Mouse (Mus musculus) liver, embryonic 13.5 days (tissue): ENCODE data around the gene Arhgap19. TPM values are rescaled to one million over a fixed set of nuclear protein-coding genes. Genes with fewer than 3 reads are reported as not detected.

Experiments used
- ATAC-seq: fragments of 200-750 bp; cut with Nextera tagmentation; 2 replicates; pipeline ENCODE4 v1.8.0; 2017; ENCODE audit warnings: low read depth, mild to moderate bottlenecking, moderate number of reproducible peaks, moderate library complexity
- DNase-seq: peaks from one replicate; pipeline ENCODE4 v3.0.0; 2022
- H3K27ac ChIP-seq: fragments of 300-500 bp; sonication (generic); 2 replicates; pipeline ENCODE4 v1.5.1; 2015; ENCODE audit warnings: moderate library complexity, mild to moderate bottlenecking, inconsistent platforms
- H3K27me3 ChIP-seq: fragments of 300-500 bp; sonication (generic); 2 replicates; pipeline ENCODE4 v1.6.1; 2015; ENCODE audit warnings: mild to moderate bottlenecking, inconsistent platforms
- H3K36me3 ChIP-seq: fragments of 300-500 bp; sonication (generic); 2 replicates; pipeline ENCODE4 v1.6.1; 2015; ENCODE audit warnings: mild to moderate bottlenecking, inconsistent platforms
- H3K4me1 ChIP-seq: fragments of 300-500 bp; sonication (generic); replicated peaks from 2 replicates; pipeline ENCODE4 v1.6.1; 2015; ENCODE audit warnings: inconsistent platforms
- H3K4me2 ChIP-seq: fragments of 300-500 bp; sonication (generic); 2 replicates; pipeline ENCODE4 v1.6.1; 2015; ENCODE audit warnings: inconsistent platforms, mild to moderate bottlenecking, moderate library complexity
- H3K4me3 ChIP-seq: fragments of 300-500 bp; sonication (generic); replicated peaks from 2 replicates; pipeline ENCODE4 v1.5.1; 2015; ENCODE audit warnings: mild to moderate bottlenecking, inconsistent platforms
- H3K9ac ChIP-seq: fragments of 300-500 bp; sonication (generic); 2 replicates; pipeline ENCODE4 v1.6.1; 2015; ENCODE audit warnings: mild to moderate bottlenecking, inconsistent platforms
- H3K9me3 ChIP-seq: fragments of 300-500 bp; sonication (generic); replicated peaks from 2 replicates; pipeline ENCODE4 v1.6.1; 2016; ENCODE audit warnings: inconsistent platforms
- WGBS: fragments of 180-500 bp; shearing (Covaris S2); methylation state at CpG from one replicate; pipeline ENCODE4 v1.1.7; 2015; ENCODE audit not compliant: insufficient replicate concordance; 5-methylcytosine and 5-hydroxymethylcytosine counted together
- polyA plus RNA-seq: library from polyadenylated mRNA; unstranded; fragments of >200 nt; fragmentation: Nextera tagmentation; extraction: Ambion mirVana; gene quantifications from 2 replicates; pipeline ENCODE4 v1.2.1, GENCODE M21; 2015

Arhgap19 gene
- polyA plus RNA-seq, 1 experiment from 2014 or later = 25.0 TPM

DNA sequence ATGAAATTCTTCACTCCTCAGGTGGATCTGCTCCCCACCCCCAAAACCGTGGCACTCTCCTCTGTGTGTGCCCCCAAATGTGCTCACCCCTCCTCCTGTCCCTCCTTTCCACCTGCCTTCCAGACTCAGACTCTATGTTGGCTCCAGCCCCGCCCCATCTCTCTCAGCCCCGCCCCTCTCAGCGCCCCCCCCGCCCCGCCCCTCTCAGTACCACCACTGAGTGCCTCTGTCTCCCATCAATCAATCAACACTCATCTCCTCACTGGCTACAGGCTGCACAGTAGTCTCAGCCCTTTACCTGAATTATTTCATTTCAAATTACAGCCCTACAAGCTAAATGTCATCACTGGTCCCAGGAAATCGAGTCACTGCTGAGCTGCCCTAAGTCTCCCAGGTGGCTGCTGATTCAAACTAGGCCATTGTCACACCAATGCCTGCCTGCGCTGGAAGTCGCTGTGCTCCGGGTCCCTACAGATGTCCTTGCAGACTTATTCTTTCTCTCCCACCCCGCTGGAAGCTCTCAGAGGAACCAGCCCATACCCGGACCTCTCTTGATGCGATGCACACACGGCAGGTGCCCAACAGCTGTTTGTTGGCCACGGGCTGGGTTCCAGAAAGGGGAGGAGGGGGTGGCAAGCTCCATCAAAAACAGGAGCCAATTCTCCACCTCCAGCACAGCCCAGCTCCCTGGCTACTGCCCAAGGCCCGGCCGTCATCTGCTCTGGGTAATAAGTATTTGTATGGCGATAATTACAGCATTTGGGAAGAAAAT is 64.0 kb downstream of the Arhgap19 start:
- Histone ChIP-seq H3K4me2 (peak overlapping the region; percentile 76), H3K4me3 (peak overlapping the region; percentile 48), H3K9ac (peak overlapping the region; percentile 55), H3K9me3 (no peaks in the 10 kb centered on the region), H3K4me1 (peaks cover 41% of the 10 kb centered on the region), H3K27me3 (peaks cover 80% of the 10 kb centered on the region), H3K27ac (peak overlapping the region; percentile 79), H3K36me3 (no peaks in the 10 kb centered on the region)
- DNase-seq (no peak), ATAC-seq (peak; percentile 75)
- 7% methylated on average over 16 of the region's 18 CpGs for WGBS

DNA sequence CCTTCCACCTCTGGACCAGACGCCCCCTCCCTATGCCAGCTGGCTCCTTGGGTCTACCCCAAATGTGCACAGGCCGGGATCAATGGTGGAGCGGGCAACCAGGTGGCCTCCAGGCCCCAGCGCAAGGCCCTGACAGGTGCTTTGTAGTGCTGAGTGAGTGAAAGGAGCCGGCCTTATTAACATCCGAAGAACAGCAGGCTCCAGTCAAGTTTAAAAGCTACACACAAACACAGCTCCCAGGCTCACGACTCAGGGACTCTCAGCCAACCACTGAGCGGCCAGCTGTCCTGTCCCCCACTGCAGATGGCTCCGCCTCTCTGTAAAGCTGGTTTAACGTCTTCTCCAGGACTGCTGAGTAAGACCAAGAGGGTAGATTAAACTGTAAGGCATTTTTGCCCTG is 67.2 kb downstream of the Arhgap19 start:
- Histone ChIP-seq H3K27ac (no peak overlapping the region), H3K36me3 (no peaks in the 10 kb centered on the region), H3K9me3 (no peaks in the 10 kb centered on the region), H3K27me3 (peaks cover 49% of the 10 kb centered on the region), H3K4me3 (no peak overlapping the region), H3K9ac (no peak overlapping the region), H3K4me1 (peaks cover 40% of the 10 kb centered on the region), H3K4me2 (no peak overlapping the region)
- DNase-seq (no peak), ATAC-seq (no peak)
- 31% methylated on average over 10 of the region's 10 CpGs for WGBS

DNA sequence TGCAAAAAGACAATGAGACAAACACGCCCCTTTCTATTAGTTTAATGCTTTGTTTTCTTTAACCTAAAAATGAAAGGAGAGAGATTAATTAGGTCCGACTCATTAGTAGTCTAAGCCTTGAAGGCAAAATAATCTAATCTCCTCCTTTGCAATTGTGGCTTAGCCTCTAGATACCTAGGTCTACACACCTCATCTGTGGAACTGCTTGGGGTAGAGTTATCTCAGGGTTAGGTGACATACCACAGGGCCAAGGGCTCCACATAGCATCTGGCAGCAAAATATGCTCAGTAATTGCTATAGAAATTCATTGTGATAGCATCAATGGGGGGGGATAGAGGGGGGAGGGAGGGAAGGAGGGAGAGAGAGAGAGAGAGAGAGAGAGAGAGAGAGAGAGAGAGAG is 76.4 kb downstream of the Arhgap19 start:
- no peak for DNase-seq
- Histone ChIP-seq H3K4me2 (no peak overlapping the region), H3K27ac (no peak overlapping the region), H3K4me3 (no peak overlapping the region), H3K36me3 (no peaks in the 10 kb centered on the region), H3K4me1 (no peaks in the 10 kb centered on the region), H3K9ac (no peak overlapping the region), H3K9me3 (no peaks in the 10 kb centered on the region), H3K27me3 (no peaks in the 10 kb centered on the region)
- 46% methylated on average over 2 of the region's 2 CpGs for WGBS
- ATAC-seq = no peak

DNA sequence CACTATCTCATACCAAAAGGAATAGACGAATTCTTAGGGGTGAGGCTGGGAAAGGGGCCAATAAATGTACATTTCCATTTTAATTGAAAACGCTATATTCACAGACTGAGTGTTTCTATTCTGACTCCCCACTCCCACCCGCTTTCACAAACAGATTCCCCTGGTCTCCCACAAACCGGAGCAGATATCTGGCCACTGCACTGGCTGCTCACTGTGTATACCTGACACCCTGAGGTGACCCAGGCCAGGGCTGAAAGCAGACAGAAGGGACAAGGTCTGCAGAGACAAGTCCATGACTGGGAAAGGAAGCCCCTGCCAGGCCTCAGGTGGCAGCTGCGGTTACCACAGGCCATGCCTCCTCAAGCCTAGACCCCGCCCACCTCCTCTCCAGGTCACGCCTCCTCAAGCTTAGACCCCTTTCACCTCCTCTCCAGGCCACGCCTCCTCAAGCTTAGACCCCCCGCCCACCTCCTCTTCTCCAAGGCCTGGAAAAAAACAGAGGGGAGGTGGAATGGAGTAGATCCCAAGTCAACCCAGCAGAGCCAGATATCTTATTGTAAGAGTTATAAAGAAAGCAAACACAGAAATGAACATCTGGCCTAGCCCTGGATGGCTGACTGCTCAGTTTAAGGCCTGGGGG is 76.9 kb downstream of the Arhgap19 start:
- Histone ChIP-seq H3K4me2 (no peak overlapping the region), H3K36me3 (no peaks in the 10 kb centered on the region), H3K9me3 (no peaks in the 10 kb centered on the region), H3K4me3 (no peak overlapping the region), H3K9ac (no peak overlapping the region), H3K4me1 (no peaks in the 10 kb centered on the region), H3K27ac (no peak overlapping the region), H3K27me3 (no peaks in the 10 kb centered on the region)
- ATAC-seq = no peak
- no peak for DNase-seq
- WGBS = 38% methylated on average over 9 of the region's 9 CpGs

DNA sequence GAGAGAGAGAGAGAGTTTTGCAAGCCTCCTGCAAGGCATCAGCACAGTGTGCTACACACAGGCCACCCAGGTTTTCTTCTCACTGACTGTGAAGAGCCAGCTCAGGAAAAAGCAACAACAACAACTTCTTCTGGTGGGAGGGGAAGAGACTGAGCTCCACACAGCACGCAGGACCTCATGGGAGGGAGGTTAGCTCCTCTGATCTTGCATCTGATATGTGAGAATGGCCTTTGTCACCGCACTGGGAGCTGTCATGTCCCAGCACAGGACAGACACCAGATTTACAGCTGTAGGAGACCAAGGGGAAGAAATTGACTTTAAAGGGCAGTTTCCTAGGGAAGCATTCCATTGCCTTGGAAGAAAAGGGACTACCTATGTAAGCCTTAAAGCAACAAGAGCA is 78.5 kb downstream of the Arhgap19 start:
- no peak overlapping the region for H3K4me3 ChIP-seq
- no peaks in the 10 kb centered on the region for H3K4me1 ChIP-seq
- H3K9ac ChIP-seq = no peak overlapping the region
- no peaks in the 10 kb centered on the region for H3K36me3 ChIP-seq
- DNase-seq (no peak), ATAC-seq (no peak)
- no peaks in the 10 kb centered on the region for H3K27me3 ChIP-seq
- 18% methylated on average over 2 of the region's 2 CpGs for WGBS
- no peak overlapping the region for H3K27ac ChIP-seq
- no peaks in the 10 kb centered on the region for H3K9me3 ChIP-seq
- no peak overlapping the region for H3K4me2 ChIP-seq

DNA sequence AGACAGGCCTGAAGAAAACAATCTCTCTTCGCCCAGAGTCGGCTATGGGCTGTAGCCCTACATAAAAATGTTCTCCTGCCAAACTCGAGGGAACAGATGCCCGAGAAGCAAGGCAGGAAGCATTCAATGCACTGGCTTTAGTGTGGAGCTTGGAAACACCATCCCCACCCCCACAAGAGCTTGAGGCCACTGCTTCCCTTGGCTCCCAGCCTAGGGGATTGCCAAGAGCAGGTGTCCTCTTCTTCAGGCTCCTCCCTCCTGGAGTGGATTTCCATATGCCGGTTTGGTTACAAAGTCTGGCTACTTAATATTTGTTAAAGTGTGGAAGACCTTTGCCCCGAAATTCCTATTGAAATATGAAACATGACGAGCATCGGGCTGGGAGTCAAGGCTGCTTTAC is 82.4 kb downstream of the Arhgap19 start:
- no peak overlapping the region for H3K27ac ChIP-seq
- no peak for DNase-seq
- H3K27me3 ChIP-seq = peaks cover 9% of the 10 kb centered on the region; the same call in 1 of the 2 replicates
- no peak overlapping the region for H3K9ac ChIP-seq
- H3K36me3 ChIP-seq = no peaks in the 10 kb centered on the region
- no peak for ATAC-seq
- no peaks in the 10 kb centered on the region for H3K4me1 ChIP-seq
- WGBS = 67% methylated on average over 8 of the region's 8 CpGs
- no peak overlapping the region for H3K4me3 ChIP-seq
- no peak overlapping the region for H3K4me2 ChIP-seq
- H3K9me3 ChIP-seq = no peaks in the 10 kb centered on the region

Other genes starting within 250 kb of the Arhgap19 start
- gene Gm340, start 219.7 kb downstream of the Arhgap19 start, polyA plus RNA-seq = 1.3 and 1.4 TPM in 2 replicates
- gene Slit1, start 58.4 kb downstream of the Arhgap19 start, polyA plus RNA-seq = 0.05 and 0.12 TPM in 2 replicates
- 13.7 and 14.5 TPM in 2 replicates for gene Frat1, start 27.9 kb upstream of the Arhgap19 start, polyA plus RNA-seq
- 4.6 and 6.0 TPM in 2 replicates for gene Frat2, start 46.1 kb upstream of the Arhgap19 start, polyA plus RNA-seq
- gene Rrp12, start 94.1 kb upstream of the Arhgap19 start, polyA plus RNA-seq = 15.2 and 17.2 TPM in 2 replicates
- 230 and 238 TPM in 2 replicates for gene Pgam1, start 109.9 kb upstream of the Arhgap19 start, polyA plus RNA-seq
- 61.6 and 67.2 TPM in 2 replicates for gene Exosc1, start 131.4 kb upstream of the Arhgap19 start, polyA plus RNA-seq
- gene Zdhhc16, start 131.4 kb upstream of the Arhgap19 start, polyA plus RNA-seq = 43.1 and 44.1 TPM in 2 replicates
- 10.4 and 13.5 TPM in 2 replicates for gene Mms19, start 179.1 kb upstream of the Arhgap19 start, polyA plus RNA-seq
- gene Ubtd1, start 179.7 kb upstream of the Arhgap19 start, polyA plus RNA-seq = 3.3 and 3.9 TPM in 2 replicates
- 0.15 and 0.16 TPM in 2 replicates for gene Ankrd2, start 234.0 kb upstream of the Arhgap19 start, polyA plus RNA-seq
- gene Hoga1, start 243.6 kb upstream of the Arhgap19 start, polyA plus RNA-seq = 21.6 and 21.9 TPM in 2 replicates